Mouse (Mus musculus) Patski (cell line): ENCODE measurements around the gene Fbxo31. TPM values are rescaled to one million over a fixed set of nuclear protein-coding genes. Genes with fewer than 3 reads are reported as not detected.

Experiments
- ATAC-seq: fragments of 100-300 bp; one replicate; pipeline ENCODE4 v1.8.0; 2021
- CTCF ChIA-PET: fragments of 350-600 bp; sonication (Branson Sonifier 250); formaldehyde crosslinking; loops from one replicate; lab custom pipeline; 2022; ENCODE audit warnings: inconsistent platforms; lab: Charles Lee
- POLR2A ChIA-PET: fragments of 350-600 bp; sonication (Branson Sonifier 250); formaldehyde crosslinking; loops from one replicate; lab custom pipeline; 2022; ENCODE audit warnings: antibody characterized with exemption, inconsistent platforms; lab: Charles Lee
- DNase-seq: peaks from one replicate; pipeline ENCODE4 v3.0.0-alpha.2; 2011; ENCODE audit warnings: low read depth, low spot score
- H3K27me3 ChIP-seq: fragments of 371-371 bp; one replicate; pipeline ENCODE4 v1.5.1; 2021
- CTCF ChIP-seq: fragments of 100-300 bp; IDR thresholded peaks from one replicate; pipeline ENCODE4 v1.5.1; 2021
- in situ Hi-C: fragments of 300-500 bp; cut with MboI; formaldehyde crosslinking; loops from 3 replicates; pipeline ENCODE4 v1.11.1; 2018; ENCODE audit warnings: low pct_unique_long_range_greater_than_20kb, mixed read lengths
- polyA plus RNA-seq: library from polyadenylated mRNA; unstranded; gene quantifications from one replicate; pipeline ENCODE4 v1.2.3, GENCODE M21; 2021

Gene Fbxo31
- 19.9 TPM for polyA plus RNA-seq

DNA sequence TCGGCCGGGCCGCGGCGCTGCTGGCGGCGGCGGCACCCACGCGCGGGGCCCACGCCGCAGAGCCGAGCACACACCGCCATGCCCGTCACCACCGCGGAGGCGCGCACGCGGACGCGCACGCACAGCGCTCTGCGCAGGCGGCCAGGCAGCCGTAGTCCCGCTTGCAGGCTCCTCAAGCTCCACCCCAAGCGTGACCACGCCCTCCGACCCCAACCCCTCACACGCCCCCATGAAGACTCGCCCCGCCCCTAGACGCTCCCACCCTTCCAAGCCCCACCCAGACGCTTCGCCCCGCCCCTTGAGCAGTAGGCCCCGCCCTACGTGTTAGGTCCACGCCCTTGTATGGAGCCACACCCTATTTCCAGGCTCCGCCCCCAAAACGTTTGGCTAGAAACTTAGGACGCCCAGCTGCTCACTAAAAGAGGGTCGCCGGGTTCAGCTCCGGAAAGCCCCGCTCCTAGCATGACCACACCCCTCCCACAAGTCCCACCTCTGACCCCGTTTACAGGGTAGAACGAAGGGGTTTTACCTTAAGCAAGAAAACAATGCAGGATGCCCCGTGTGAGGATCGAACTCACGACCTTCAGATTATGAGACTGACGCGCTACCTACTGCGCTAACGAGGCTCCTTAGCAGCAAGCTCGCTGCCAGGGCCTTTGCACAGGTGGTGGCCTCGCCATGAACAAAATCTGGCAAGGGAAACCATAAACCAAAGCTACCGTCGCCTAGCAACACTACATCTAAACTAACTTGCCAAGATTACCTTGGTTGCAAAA, at the start of gene Fbxo31:
Fbxo31 (minus strand) TSS at position 131 of the 776 bp plus-strand sequence.
- ATAC-seq (peak; percentile 75), DNase-seq (no peak)
- TF ChIP-seq CTCF: no peak
- in situ Hi-C loops: no loop called here
- POLR2A ChIA-PET: interaction anchor here (3.5 kb wide), 1 partner anchor 12 kb away, joined by 25 read pairs; the partner anchor contains the start of gene Map1lc3b
- CTCF ChIA-PET: interaction anchor here (1.1 to 3.8 kb wide), 4 partner anchors 10 to 466 kb away, joined by 3 to 27 read pairs (median 3); no protein-coding TSS in a partner anchor
- no peaks in the 10 kb centered on the region for H3K27me3 ChIP-seq

DNA sequence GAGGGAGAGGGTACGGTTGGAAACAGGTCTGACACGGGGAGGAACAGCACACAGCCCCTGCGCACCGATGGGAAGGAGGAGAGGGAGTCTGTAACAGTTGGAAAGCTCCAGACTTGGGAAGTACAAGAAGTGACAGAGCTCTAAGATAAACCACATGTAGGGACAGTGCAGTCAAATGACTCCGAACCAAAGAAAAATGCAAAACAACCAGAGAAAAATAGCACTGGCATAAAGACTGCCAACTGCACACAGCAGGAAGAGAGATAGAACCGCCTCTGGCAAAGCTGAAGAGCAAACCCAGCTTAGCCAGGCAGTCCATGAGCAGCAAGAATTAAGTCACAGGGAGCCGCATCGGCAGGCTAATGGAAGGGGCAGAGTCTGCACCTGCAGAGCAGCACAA, 44.4 kb upstream of the Fbxo31 start:
- in situ Hi-C loops: no loop called here
- ChIA-PET POLR2A (interaction anchor here (0.8 kb wide), 1 partner anchor 15 kb away, joined by 4 read pairs; no protein-coding TSS in a partner anchor), CTCF (interaction anchor here (1.1 kb wide), 1 partner anchor 25 kb away, joined by 3 read pairs; no protein-coding TSS in a partner anchor)
- H3K27me3 ChIP-seq: no peaks in the 10 kb centered on the region
- DNase-seq (no peak), ATAC-seq (no peak)
- TF ChIP-seq CTCF: no peak

DNA sequence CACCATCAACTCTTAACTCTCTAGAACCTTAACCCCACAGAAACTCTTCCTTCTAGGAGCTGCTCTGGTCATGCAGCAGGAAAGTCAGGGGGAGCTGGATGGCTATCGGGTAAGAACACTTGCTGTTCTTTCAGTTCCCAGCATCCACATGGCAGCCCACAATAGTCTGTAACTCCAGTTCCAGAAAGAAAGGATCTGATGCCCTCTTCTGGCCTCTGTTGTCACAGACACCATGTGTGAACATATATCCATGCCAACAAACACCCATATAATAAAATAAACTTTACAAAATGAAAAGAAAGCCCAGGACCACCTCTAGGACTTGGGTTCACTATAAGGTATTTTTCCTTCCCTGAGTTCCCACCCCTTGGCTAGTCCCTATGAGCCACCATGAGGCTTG, 43.3 kb upstream of the Fbxo31 start:
- DNase-seq: no peak
- CTCF ChIA-PET: interaction anchor here (0.6 to 1.4 kb wide), 4 partner anchors 10 to 26 kb away, joined by 3 to 5 read pairs (median 3); no protein-coding TSS in a partner anchor
- in situ Hi-C loops: no loop called here

DNA sequence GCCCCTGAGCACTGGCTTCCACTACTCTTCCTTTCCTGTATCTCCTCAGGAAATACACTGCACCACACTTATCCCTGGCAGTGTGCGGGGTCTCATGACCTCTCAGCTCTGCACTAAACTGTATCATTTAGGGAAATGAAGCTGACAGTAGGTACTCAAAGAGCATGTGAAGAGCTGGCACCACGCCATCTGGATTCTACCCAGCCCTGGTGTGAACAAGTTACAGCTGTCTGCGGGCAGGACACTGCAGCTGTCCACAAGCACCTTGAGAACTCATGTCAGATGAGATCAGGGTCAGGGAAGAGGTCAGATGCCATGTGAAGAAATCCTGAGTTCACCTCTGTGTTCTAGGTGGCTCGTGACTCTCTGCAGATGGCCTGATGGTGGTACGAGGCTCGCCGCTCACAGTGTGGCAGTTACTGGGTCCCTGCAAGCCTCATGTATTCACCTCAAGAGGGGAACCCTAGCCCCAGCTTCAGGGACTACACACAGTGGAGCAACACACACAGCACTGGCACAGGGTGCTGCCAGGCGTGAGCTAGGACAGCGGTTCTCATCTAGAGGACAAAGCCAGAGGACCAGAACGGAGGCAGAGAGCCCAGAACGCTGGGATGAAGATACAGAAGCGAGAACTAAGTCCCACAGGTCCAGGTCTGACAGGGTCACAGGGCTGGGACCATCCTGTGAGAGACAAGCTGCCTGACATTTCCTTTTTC, 42.4 kb upstream of the Fbxo31 start:
- CTCF ChIA-PET: interaction anchor here (0.6 to 1.4 kb wide), 5 partner anchors 9 to 18 kb away, joined by 3 to 5 read pairs (median 3); no protein-coding TSS in a partner anchor
- DNase-seq (no peak), ATAC-seq (no peak)
- H3K27me3 ChIP-seq: no peaks in the 10 kb centered on the region
- in situ Hi-C loops: no loop called here
- POLR2A ChIA-PET: interaction anchor here (0.7 to 1.7 kb wide), 4 partner anchors 9 to 30 kb away, joined by 3 to 6 read pairs (median 4); no protein-coding TSS in a partner anchor
- no peak for TF ChIP-seq CTCF

More for the DNA sequence above, 43.3 kb upstream of the Fbxo31 start:
- POLR2A ChIA-PET: interaction anchor here (1.7 kb wide), 2 partner anchors 10 to 29 kb away, joined by 3 to 5 read pairs; no protein-coding TSS in a partner anchor
- TF ChIP-seq CTCF: no peak
- ATAC-seq: no peak
- no peaks in the 10 kb centered on the region for H3K27me3 ChIP-seq

DNA sequence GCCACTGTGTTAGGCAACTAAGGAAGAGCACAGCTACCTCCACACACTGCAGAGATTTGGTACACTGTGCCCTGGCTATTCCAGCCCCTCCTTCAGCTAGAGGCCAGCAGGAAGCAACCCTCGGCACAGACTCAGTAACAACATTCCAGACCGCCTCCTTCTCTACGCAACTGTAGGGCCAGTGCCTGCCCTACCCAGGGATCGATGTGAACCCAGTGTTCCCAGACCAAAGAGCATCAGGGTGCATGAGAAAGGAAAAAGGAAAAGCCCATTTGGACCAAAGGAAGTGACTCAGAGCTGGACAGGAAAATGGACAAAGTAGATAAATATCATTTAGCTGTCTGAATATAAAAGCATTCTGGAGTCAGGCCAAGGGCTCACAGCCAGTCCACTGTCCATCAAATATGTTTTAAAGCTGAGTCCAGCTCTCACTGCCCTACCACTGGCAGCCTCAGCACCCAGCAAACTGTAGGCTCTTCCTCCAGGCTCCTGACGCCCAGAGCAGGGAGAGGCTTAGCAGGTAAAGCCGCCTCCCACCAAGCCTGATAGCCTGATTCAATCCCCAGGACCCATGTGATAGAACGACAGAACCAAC, 40.9 kb upstream of the Fbxo31 start:
- no peak for TF ChIP-seq CTCF
- CTCF ChIA-PET: interaction anchor here (1.1 to 2.6 kb wide), 4 partner anchors 8 to 24 kb away, joined by 3 to 9 read pairs (median 6); no protein-coding TSS in a partner anchor
- in situ Hi-C loops: no loop called here
- no peak for DNase-seq
- no peak for ATAC-seq
- POLR2A ChIA-PET: interaction anchor here (1.3 kb wide), 1 partner anchor 31 kb away, joined by 3 read pairs; no protein-coding TSS in a partner anchor
- no peaks in the 10 kb centered on the region for H3K27me3 ChIP-seq

DNA sequence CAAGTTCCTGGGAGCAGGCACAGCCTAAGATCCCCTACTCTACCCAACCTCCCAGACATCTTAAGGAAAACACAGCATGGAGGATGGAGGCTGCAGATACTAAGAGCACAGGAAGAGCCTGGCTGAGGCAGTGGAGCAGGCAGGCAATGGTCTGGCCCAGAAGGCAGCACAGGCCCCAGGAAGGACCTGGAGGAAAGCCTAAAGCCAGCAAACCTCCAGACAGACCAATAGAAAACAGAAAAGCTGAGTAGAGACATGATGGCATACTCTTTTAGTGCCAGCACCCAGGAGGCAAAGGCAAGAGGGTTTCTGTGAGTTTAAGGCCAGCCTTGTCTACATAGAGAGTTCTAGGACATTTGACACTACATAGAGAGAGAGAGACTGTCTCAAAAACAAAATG, 34.8 kb upstream of the Fbxo31 start:
- ATAC-seq: no peak
- H3K27me3 ChIP-seq: no peaks in the 10 kb centered on the region
- TF ChIP-seq CTCF: no peak
- DNase-seq: no peak
- in situ Hi-C loops: no loop called here
- ChIA-PET CTCF (no interaction called here), POLR2A (no interaction called here)

DNA sequence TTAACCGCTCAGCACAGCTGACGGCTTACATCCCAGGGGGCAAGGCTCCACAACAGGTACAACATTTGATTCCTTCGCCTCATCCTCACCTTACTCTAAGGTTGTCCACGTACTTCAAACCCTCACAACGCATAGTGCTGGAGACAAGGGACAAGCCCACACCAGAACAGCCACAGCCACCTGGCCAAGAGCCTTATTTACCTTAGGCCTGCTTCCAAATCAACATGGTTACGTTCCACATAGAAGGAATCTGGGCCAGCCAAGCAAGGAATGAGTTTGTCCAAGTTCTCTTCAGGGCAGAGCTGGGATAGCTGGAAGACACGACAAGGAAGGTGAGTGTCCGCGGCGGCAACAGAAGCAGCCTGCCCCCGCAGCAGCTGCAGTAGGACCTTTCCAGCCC, 31.3 kb upstream of the Fbxo31 start:
- ChIA-PET CTCF (interaction anchor here (1.0 kb wide), 1 partner anchor 12 kb away, joined by 3 read pairs; no protein-coding TSS in a partner anchor), POLR2A (no interaction called here)
- H3K27me3 ChIP-seq: no peaks in the 10 kb centered on the region
- no peak for TF ChIP-seq CTCF
- DNase-seq (no peak), ATAC-seq (no peak)
- in situ Hi-C loops: loop anchor here (5.0 kb wide), 1 partner anchor 62 kb away; no protein-coding TSS in a partner anchor

DNA sequence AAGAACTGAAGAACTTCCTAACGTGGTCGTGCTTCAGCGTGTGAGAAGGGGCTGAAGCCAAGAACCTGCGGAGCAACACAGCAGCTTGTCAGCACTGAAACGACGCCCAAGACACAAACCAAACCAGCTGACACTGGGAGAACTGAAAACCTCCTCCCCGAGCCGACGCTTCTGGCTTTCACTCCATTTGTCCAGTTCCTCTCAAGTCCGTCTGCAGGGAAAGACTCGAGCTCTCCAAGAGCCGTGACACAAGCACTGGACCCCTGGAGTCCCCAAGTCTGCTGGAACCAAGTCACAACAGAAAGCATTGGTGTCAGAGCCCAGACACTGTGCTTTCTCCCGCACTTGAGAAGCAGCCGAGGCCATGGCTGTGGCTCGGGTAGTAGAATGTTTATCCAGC, 30.6 kb upstream of the Fbxo31 start:
- no peak for TF ChIP-seq CTCF

DNA sequence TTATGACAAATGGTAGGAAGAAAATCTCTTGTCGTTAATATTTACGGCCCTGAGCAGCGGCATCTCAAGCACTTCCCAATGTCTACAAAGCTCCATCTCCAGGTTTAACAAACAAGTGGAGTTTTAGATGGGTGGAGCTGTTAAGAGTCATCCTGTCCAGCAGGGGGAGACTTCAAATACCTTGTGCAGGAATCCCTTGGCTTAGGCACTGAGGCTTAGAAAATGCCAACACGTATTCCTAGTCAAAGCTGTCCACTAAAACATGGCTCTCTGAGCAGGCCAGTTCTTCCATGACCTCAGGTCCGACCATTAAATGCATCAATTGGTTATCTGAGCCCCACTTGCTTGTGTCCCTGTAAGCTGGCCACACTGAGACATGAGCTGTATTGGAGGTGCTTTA, 29.1 kb upstream of the Fbxo31 start:
- no peaks in the 10 kb centered on the region for H3K27me3 ChIP-seq
- ATAC-seq: no peak

More for the DNA sequence above, 30.6 kb upstream of the Fbxo31 start:
- no peaks in the 10 kb centered on the region for H3K27me3 ChIP-seq
- no peak for DNase-seq
- CTCF ChIA-PET: interaction anchor here (1.0 to 2.5 kb wide), 4 partner anchors 10 to 18 kb away, joined by 3 to 9 read pairs (median 5); no protein-coding TSS in a partner anchor
- POLR2A ChIA-PET: no interaction called here
- in situ Hi-C loops: loop anchor here (5.0 kb wide), 1 partner anchor 63 kb away; no protein-coding TSS in a partner anchor
- ATAC-seq: no peak

More for the DNA sequence above, 29.1 kb upstream of the Fbxo31 start:
- ChIA-PET CTCF (interaction anchor here (0.7 to 2.5 kb wide), 14 partner anchors 9 to 77 kb away, joined by 3 to 12 read pairs (median 4); no protein-coding TSS in a partner anchor), POLR2A (interaction anchor here (1.3 kb wide), 1 partner anchor 15 kb away, joined by 4 read pairs; no protein-coding TSS in a partner anchor)
- in situ Hi-C loops: loop anchor here (5.0 kb wide), 1 partner anchor 65 kb away; no protein-coding TSS in a partner anchor
- DNase-seq: no peak
- no peak for TF ChIP-seq CTCF
